Comparison of ENCODE assay signal across 28 mouse cellular contexts in genomic region chr13:56922976-56923375, GRCm38 (mm10). TPM values are rescaled to one million over a fixed set of nuclear protein-coding genes. Genes with fewer than 3 reads are reported as not detected.
"Had no signal": no experiment of that assay in that cellular context is flagged by ENCODE, and none has a peak within 500 bp of the region (broad histone marks: within the 10 kb centered on the region; RNA-seq: fewer than 3 reads in every experiment).

No protein-coding gene starts in this region.

- H3K4me1 ChIP-seq: forebrain, embryonic 15.5 days; heart, embryonic 10.5 days; heart, embryonic 12.5 days; hindbrain, embryonic 10.5 days; hindbrain, embryonic 12.5 days; intestine, embryonic 15.5 days had no signal

- H3K9ac ChIP-seq: forebrain, embryonic 15.5 days; forebrain, postnatal 0 days; heart, embryonic 12.5 days; hindbrain, embryonic 12.5 days; hindbrain, embryonic 14.5 days; intestine, embryonic 15.5 days had no signal

- DNase-seq: forebrain, postnatal 0 days; gastrocnemius, postnatal 10 days; gastrocnemius, postnatal 25 days; heart, adult 18-20 months; heart, postnatal 4 days; kidney, adult 18-20 months; kidney, adult 8-10 months; kidney, postnatal 10 days; kidney, postnatal 25 days; kidney, postnatal 4 days had no signal

- H3K9me3 ChIP-seq: forebrain, embryonic 15.5 days; heart, embryonic 10.5 days; heart, embryonic 12.5 days; hindbrain, embryonic 10.5 days; hindbrain, embryonic 12.5 days; intestine, embryonic 15.5 days had no signal

- H3K4me2 ChIP-seq: forebrain, embryonic 15.5 days; heart, embryonic 12.5 days; hindbrain, embryonic 12.5 days; hindbrain, embryonic 14.5 days; intestine, embryonic 15.5 days had no signal

- H3K4me3 ChIP-seq: forebrain, embryonic 15.5 days; heart, embryonic 10.5 days; heart, embryonic 12.5 days; hindbrain, embryonic 10.5 days; hindbrain, embryonic 12.5 days; intestine, embryonic 15.5 days; layer of hippocampus, adult 2 months; left cerebral cortex, adult 2 months had no signal

- H3K27me3 ChIP-seq: forebrain, embryonic 15.5 days; heart, embryonic 12.5 days; hindbrain, embryonic 12.5 days; intestine, embryonic 15.5 days had no signal

- H3K27ac ChIP-seq: forebrain, embryonic 15.5 days; heart, embryonic 10.5 days; hindbrain, embryonic 10.5 days; hindbrain, embryonic 12.5 days; hindbrain, embryonic 14.5 days; intestine, embryonic 15.5 days; layer of hippocampus, adult 2 months; left cerebral cortex, adult 2 months had no signal

- ATAC-seq: forebrain, embryonic 15.5 days; forebrain, postnatal 0 days; hindbrain, embryonic 16.5 days; inflammation-experienced regulatory T-cells, adult 6 months; intestine, embryonic 15.5 days; intestine, postnatal 0 days had no signal

- H3K36me3 ChIP-seq: forebrain, embryonic 15.5 days; heart, embryonic 10.5 days; heart, embryonic 12.5 days; hindbrain, embryonic 10.5 days; hindbrain, embryonic 12.5 days; intestine, embryonic 15.5 days had no signal

RNA-seq across cellular contexts. Expression of gene Trpc7, which starts 27.2 kb away (rescaled TPM):
- total RNA-seq: gastrocnemius, adult 18-20 months; gastrocnemius, postnatal 10 days; gastrocnemius, postnatal 25 days; gastrocnemius, postnatal 4 days; granulocyte monocyte progenitor cell, adult 5-6 weeks; heart, adult 18-20 months; heart, adult 8-10 months; heart, postnatal 25 days had no signal
- polyA plus RNA-seq: heart, embryonic 14.5 days; inflammation-experienced regulatory T-cells, adult 6 months had no signal
